Mouse (Mus musculus) CH12.LX (cell line): ENCODE results near the gene Ndufs1.
"Not testable (repeated sequence)": the region's sequence is repeated elsewhere in the genome, so short reads cannot be mapped to it uniquely, and the experiment has no call there.

ENCODE experiments used
- MYC ChIP-seq: IDR thresholded peaks from 2 replicates; pipeline ENCODE4 v1.6.1; 2011; ENCODE audit warnings: low read depth, mild to moderate bottlenecking, improper control_type of control experiment, low read length
- RAD21 ChIP-seq: IDR thresholded peaks from 2 replicates; pipeline ENCODE4 v1.6.1; 2011; ENCODE audit warnings: low read depth, mild to moderate bottlenecking, low read length, improper control_type of control experiment, moderate library complexity

DNA sequence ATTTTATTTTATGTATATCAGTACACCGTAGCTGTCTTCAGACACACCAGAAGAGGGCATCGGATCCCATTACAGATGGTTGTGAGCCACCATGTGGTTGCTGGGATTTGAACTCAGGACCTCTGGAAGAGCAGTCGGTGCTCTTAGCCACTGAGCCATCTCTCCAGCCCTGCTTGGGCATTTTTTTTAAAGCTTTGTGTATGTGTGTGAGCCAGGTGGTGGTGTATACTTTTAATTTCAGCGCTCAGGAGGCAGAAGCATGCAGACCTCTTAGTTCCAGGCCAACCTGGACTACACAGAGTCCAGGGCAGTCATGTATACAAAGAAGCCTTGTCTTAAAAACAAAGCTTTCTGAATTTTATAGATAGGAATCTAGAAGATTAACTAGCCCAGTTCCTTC, 3.9 kb upstream of the Ndufs1 start:
- not testable (repeated sequence) for TF ChIP-seq RAD21, MYC
